Mouse (Mus musculus) common myeloid progenitor, adult 5-6 weeks (primary cell): ENCODE measurements at regions not wholly inside any gene's neighbourhood (a gene's known extent, or its start where the extent isn't known, plus 50 kb on each side); places are given as distances from the start of the nearest gene placed in this dataset.

ENCODE experiments used
- ATAC-seq: replicated peaks from 2 replicates; pipeline ENCODE4 v1.8.0; 2016; ENCODE audit warnings: low read depth, mild to moderate bottlenecking, moderate TSS enrichment, inconsistent platforms; ENCODE audit not compliant: poor library complexity, severe bottlenecking

GRCm38 (mm10) chr7:145135971-145136370 is 71.9 kb downstream of the 1810010D01Rik start:
- ATAC-seq, result no peak

- no peak for ATAC-seq
These were observed 75.4 kb downstream of the 1810010D01Rik start for GRCm38 (mm10) chr7:145132506-145132905.

GRCm38 (mm10) chr7:145131438-145132159 is 76.3 kb downstream of the 1810010D01Rik start:
- peak; percentile 78 for ATAC-seq

- ATAC-seq, result no peak
These were observed 77.9 kb downstream of the 1810010D01Rik start for GRCm38 (mm10) chr7:145129971-145130370.

GRCm38 (mm10) chr7:145127661-145128060 is 80.3 kb downstream of the 1810010D01Rik start:
- ATAC-seq, result no peak

GRCm38 (mm10) chr7:145127180-145127579 is 80.7 kb downstream of the 1810010D01Rik start:
- no peak for ATAC-seq

GRCm38 (mm10) chr7:145123996-145124601 is 83.8 kb downstream of the 1810010D01Rik start:
- peak; percentile 43; the same call in 1 of the 2 replicates for ATAC-seq

- ATAC-seq, result 0 out of 2 replicates have a peak, but pooled peaks have one; percentile 37
These were observed 85.4 kb downstream of the 1810010D01Rik start for GRCm38 (mm10) chr7:145122471-145122870.

GRCm38 (mm10) chr7:145118406-145118805 is 89.5 kb downstream of the 1810010D01Rik start:
- ATAC-seq, result no peak

- ATAC-seq, result no peak
These were observed 93.3 kb downstream of the 1810010D01Rik start for GRCm38 (mm10) chr7:145114660-145115059.

GRCm38 (mm10) chr7:145114145-145114544 is 93.8 kb downstream of the 1810010D01Rik start:
- no peak for ATAC-seq

- no peak for ATAC-seq
These were observed 94.9 kb downstream of the 1810010D01Rik start for GRCm38 (mm10) chr7:145112887-145113531.

- ATAC-seq, result peak; percentile 26
These were observed 95.6 kb downstream of the 1810010D01Rik start for GRCm38 (mm10) chr7:145112146-145112830.

- peak; percentile 66 for ATAC-seq
These were observed 96.4 kb downstream of the 1810010D01Rik start for GRCm38 (mm10) chr7:145111252-145112131.

- peak; percentile 37 for ATAC-seq
These were observed 97.2 kb downstream of the 1810010D01Rik start for GRCm38 (mm10) chr7:145110657-145111251.

- no peak for ATAC-seq
These were observed 97.9 kb downstream of the 1810010D01Rik start for GRCm38 (mm10) chr7:145110028-145110427.

- no peak for ATAC-seq
These were observed 98.4 kb downstream of the 1810010D01Rik start for GRCm38 (mm10) chr7:145109471-145109870.

- ATAC-seq, result no peak
These were observed 98.9 kb downstream of the 1810010D01Rik start for GRCm38 (mm10) chr7:145108994-145109393.

- ATAC-seq, result no peak
These were observed 100.2 kb downstream of the 1810010D01Rik start for GRCm38 (mm10) chr7:145107575-145108170.
